16 mouse cellular contexts compared by ENCODE assay signal in the genomic region with DNA sequence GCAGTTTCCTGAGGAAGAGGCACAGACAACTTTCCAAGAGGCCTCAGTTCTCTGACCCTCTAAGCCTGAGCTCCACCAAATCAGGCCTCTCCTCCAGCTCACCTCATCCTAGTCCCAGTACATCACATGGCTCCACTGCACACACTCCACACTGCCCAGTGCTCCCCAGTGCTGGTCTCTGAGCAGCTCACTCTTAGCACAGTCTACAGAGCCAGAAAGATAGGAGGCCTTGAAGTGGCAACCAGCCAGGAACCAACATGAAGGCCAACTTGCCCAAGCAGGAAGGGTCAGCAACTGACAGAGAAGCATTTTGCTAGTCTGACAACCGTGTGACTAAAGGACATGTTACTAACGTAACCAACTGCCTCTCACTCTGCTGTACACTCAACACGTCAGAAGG. TPM values are rescaled to one million over a fixed set of nuclear protein-coding genes. Genes with fewer than 3 reads are reported as not detected.
DNase-seq lines count a peak whose midpoint lies in the region; ATAC-seq lines count a peak whose summit lies in the region.
"Had no signal": no experiment of that assay in that cellular context is flagged by ENCODE, and none has a peak within 500 bp of the region (broad histone marks: within the 10 kb centered on the region; RNA-seq: fewer than 3 reads in every experiment).

No protein-coding gene starts in this region.

- 79% methylated on average over 3 of the region's 3 CpGs for WGBS in heart, embryonic 12.5 days
- WGBS in midbrain, embryonic 15.5 days = 92% methylated on average over 3 of the region's 3 CpGs

- no peaks in the 10 kb centered on the region for H3K9me3 ChIP-seq in heart, embryonic 12.5 days (replicated peaks)
- no peaks in the 10 kb centered on the region for H3K9me3 ChIP-seq in midbrain, embryonic 15.5 days
- H3K9me3 ChIP-seq: embryonic facial prominence, embryonic 12.5 days; G1E; liver, embryonic 12.5 days; neural tube, embryonic 12.5 days had no signal

- ATAC-seq in heart, embryonic 12.5 days (ENCODE audit: insufficient number of reproducible peaks, low FRiP score) = no peak
- ATAC-seq in midbrain, embryonic 15.5 days (replicated peaks) = no peak
- ATAC-seq: liver, embryonic 12.5 days had no signal

- no peaks in the 10 kb centered on the region for H3K27me3 ChIP-seq in heart, embryonic 12.5 days (replicated peaks)
- no peaks in the 10 kb centered on the region for H3K27me3 ChIP-seq in midbrain, embryonic 15.5 days (replicated peaks)
- H3K27me3 ChIP-seq: embryonic facial prominence, embryonic 12.5 days; liver, embryonic 12.5 days; neural tube, embryonic 12.5 days had no signal

- H3K27ac ChIP-seq in heart, embryonic 12.5 days (ENCODE audit: poor library complexity, severe bottlenecking) = no peak overlapping the region
- H3K27ac ChIP-seq in midbrain, embryonic 15.5 days = no peak overlapping the region
- H3K27ac ChIP-seq: embryonic facial prominence, embryonic 12.5 days; liver, embryonic 12.5 days; neural tube, embryonic 12.5 days had no signal

- DNase-seq in heart, adult 8-10 months (ENCODE audit: low spot score) = peak; percentile 21
- DNase-seq in 3T3-L1 (ENCODE audit: low read depth, low spot score) = peak; percentile 23
- DNase-seq in adrenal gland, adult (ENCODE audit: inconsistent age in 2 of 2, low spot score in 1 of 2) = peak; percentile 74 to 91
- peak; percentile 54 to 55 for DNase-seq in heart, postnatal 10 days
- no peak for DNase-seq in gastrocnemius, postnatal 36 days
- no peak for DNase-seq in urinary bladder, adult 2 months (ENCODE audit: low spot score)
- DNase-seq: cerebellum, adult 18-20 months; gastrocnemius, postnatal 10 days; kidney, adult 8-10 months; kidney, postnatal 36 days had no signal

- H3K9ac ChIP-seq in heart, embryonic 12.5 days = no peak overlapping the region
- H3K9ac ChIP-seq in midbrain, embryonic 15.5 days = no peak overlapping the region
- H3K9ac ChIP-seq: embryonic facial prominence, embryonic 12.5 days; liver, embryonic 12.5 days; neural tube, embryonic 12.5 days had no signal

- no peak overlapping the region for H3K4me3 ChIP-seq in heart, embryonic 12.5 days
- no peak overlapping the region for H3K4me3 ChIP-seq in midbrain, embryonic 15.5 days
- H3K4me3 ChIP-seq: embryonic facial prominence, embryonic 12.5 days; liver, embryonic 12.5 days; neural tube, embryonic 12.5 days had no signal

- H3K36me3 ChIP-seq in heart, embryonic 12.5 days = peaks cover 83% of the 10 kb centered on the region
- peaks cover 35% of the 10 kb centered on the region for H3K36me3 ChIP-seq in midbrain, embryonic 15.5 days (replicated peaks)

- H3K4me1 ChIP-seq in heart, embryonic 12.5 days (replicated peaks) = peaks cover 6% of the 10 kb centered on the region
- peaks cover 14% of the 10 kb centered on the region for H3K4me1 ChIP-seq in midbrain, embryonic 15.5 days

- H3K4me2 ChIP-seq in heart, embryonic 12.5 days = no peak overlapping the region
- no peak overlapping the region for H3K4me2 ChIP-seq in midbrain, embryonic 15.5 days
- H3K4me2 ChIP-seq: embryonic facial prominence, embryonic 12.5 days; liver, embryonic 12.5 days; neural tube, embryonic 12.5 days had no signal

- intact Hi-C loops in heart, postnatal 10 days (cut with DNase I) = loop anchor here (10.0 kb wide), 1 partner anchor 126 kb away; no protein-coding TSS in a partner anchor
- intact Hi-C loops in gastrocnemius, postnatal 36 days (cut with DNase I) = loop anchor here (10.0 kb wide), 2 partner anchors 126 to 366 kb away; a partner anchor contains a TSS

RNA-seq across cellular contexts. Expression of a gene that starts 5.1 kb away (rescaled TPM):
- 10 to 100 TPM; 13.8 to 17.4 (median 14.7) TPM for total RNA-seq in heart, adult 8-10 months (2022)
- polyA plus RNA-seq in heart, embryonic 12.5 days (2016; fragmentation: Nextera tagmentation; extraction: Ambion mirVana) = 20.2 and 20.7 TPM in 2 replicates
- 10 to 100 TPM; 14.1 to 14.9 TPM for total RNA-seq in heart, postnatal 10 days (2021)
- total RNA-seq in gastrocnemius, postnatal 36 days (2021) = 10 to 100 TPM in 1 of 2 experiments, 1 to 10 TPM in 1; 8.7 to 11.3 TPM
- polyA plus RNA-seq in urinary bladder, adult 2 months (2012; rRNA removed) = 16.4 and 17.2 TPM in 2 replicates
- 34.7 and 38.2 TPM in 2 replicates for polyA plus RNA-seq in midbrain, embryonic 15.5 days (2015; fragmentation: Nextera tagmentation; extraction: Ambion mirVana)

RNA-seq across cellular contexts. Expression of a gene that starts 42.1 kb away (rescaled TPM):
- total RNA-seq in heart, adult 8-10 months (2022) = 10 to 100 TPM; 22.9 to 30.2 (median 26.4) TPM
- polyA plus RNA-seq in heart, embryonic 12.5 days (2016; fragmentation: Nextera tagmentation; extraction: Ambion mirVana) = 59.6 and 65.9 TPM in 2 replicates
- total RNA-seq in heart, postnatal 10 days (2021) = 10 to 100 TPM; 29.9 to 35.2 TPM
- 10 to 100 TPM; 18.9 to 22.7 TPM for total RNA-seq in gastrocnemius, postnatal 36 days (2021)
- polyA plus RNA-seq in urinary bladder, adult 2 months (2012; rRNA removed) = 12.4 and 13.7 TPM in 2 replicates
- 45.8 and 46.9 TPM in 2 replicates for polyA plus RNA-seq in midbrain, embryonic 15.5 days (2015; fragmentation: Nextera tagmentation; extraction: Ambion mirVana)

RNA-seq across cellular contexts. Expression of a gene that starts 42.7 kb away (rescaled TPM):
- total RNA-seq in heart, adult 8-10 months (2022) = under 1 TPM; 0.41 to 0.92 (median 0.68) TPM
- polyA plus RNA-seq in heart, embryonic 12.5 days (2016; fragmentation: Nextera tagmentation; extraction: Ambion mirVana) = 9.8 and 10.8 TPM in 2 replicates
- 1 to 10 TPM; 2.7 to 4.2 TPM for total RNA-seq in heart, postnatal 10 days (2021)
- under 1 TPM; 0.20 TPM for total RNA-seq in gastrocnemius, postnatal 36 days (2021)
- polyA plus RNA-seq in urinary bladder, adult 2 months (2012; rRNA removed) = 2.6 and 3.1 TPM in 2 replicates
- polyA plus RNA-seq in midbrain, embryonic 15.5 days (2015; fragmentation: Nextera tagmentation; extraction: Ambion mirVana) = 5.7 and 6.2 TPM in 2 replicates

Comparison
In these comparisons a context has a peak if more than half of its experiments do, and no peak if none do; other contexts are left out.
1. DNase-seq: peak in heart, adult 8-10 months (single experiment), 3T3-L1 (single experiment), adrenal gland, adult (2 of 2) and heart, postnatal 10 days (2 of 2); none in gastrocnemius, postnatal 36 days (0 of 2) and urinary bladder, adult 2 months (single experiment).